Mouse (Mus musculus) gastrocnemius, postnatal 36 days (tissue): ENCODE measurements around the gene Rnf186. TPM values are rescaled to one million over a fixed set of nuclear protein-coding genes. Genes with fewer than 3 reads are reported as not detected.

Experiments
- DNase-seq, 2 experiments: peaks; one replicate each; pipeline ENCODE4 v3.0.0; 2022
- intact Hi-C: fragments of 180-260 bp; cut with DNase I; formaldehyde crosslinking; loops from one replicate; pipeline ENCODE4 v1.15.1; 2025
- long read RNA-seq, 2 experiments: library from polyadenylated mRNA; stranded (forward); transcript quantifications; one replicate each; pipeline ENCODE4 v2.0.0; 2021
- total RNA-seq, 2 experiments: library from RNA; stranded (reverse); gene quantifications; 2 replicates each; pipeline ENCODE4 v1.2.3; 2021

Gene Rnf186
- not detected for total RNA-seq
- long read RNA-seq, experiment 1 = 0 reads
- long read RNA-seq, experiment 2 = 0 reads

DNA sequence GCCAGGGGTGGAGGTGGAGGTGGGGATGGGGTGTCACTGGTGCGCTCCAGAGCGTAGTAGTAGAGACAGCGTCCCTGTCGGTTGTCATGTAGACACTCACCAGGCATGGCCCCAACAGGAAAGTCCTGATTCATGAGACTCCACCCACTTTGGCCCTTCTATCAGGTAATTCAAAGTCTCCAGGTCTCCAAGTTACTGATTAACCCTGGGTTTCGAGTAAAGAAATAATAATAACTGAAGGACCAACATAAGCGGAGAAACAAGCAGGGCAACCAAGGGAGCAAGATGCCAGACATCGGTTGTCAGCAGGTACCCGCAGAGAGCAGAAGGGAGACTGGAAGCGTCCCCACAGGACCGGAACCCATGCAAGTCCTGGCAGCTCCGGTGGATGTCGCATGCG, at the start of gene Rnf186:
Gene Rnf186 (plus strand): TSS at position 247 of the 400 bp plus-strand sequence.
- DNase-seq = no peak
- intact Hi-C loops = no loop called here

DNA sequence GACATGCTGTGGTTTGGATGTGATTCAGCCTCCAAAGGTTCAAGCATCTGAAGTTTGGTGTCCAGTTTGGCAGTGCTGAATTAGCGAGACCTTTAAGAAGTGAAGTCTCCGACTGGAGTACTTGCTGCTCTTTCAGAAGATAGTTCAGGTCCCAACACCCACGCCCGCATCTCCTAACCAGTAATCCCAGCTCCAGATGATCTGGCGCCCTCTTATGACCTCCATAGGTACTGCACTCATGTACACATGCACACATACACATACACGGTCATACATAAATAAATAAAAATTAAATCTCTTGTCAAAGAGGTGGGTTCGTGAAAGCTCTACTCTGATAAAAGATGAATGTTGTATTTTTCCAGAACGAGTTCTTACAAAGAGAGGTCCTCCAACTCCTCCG, 49.6 kb upstream of the Rnf186 start:
- no peak for DNase-seq
- intact Hi-C loops = no loop called here

- no peak for DNase-seq
- intact Hi-C loops = loop anchor here (2.0 to 5.0 kb wide), 2 partner anchors 76 to 157 kb away; no protein-coding TSS in a partner anchor
Measured at GRCm38 (mm10) chr4:138921254-138922130, 45.4 kb upstream of the Rnf186 start.

DNA sequence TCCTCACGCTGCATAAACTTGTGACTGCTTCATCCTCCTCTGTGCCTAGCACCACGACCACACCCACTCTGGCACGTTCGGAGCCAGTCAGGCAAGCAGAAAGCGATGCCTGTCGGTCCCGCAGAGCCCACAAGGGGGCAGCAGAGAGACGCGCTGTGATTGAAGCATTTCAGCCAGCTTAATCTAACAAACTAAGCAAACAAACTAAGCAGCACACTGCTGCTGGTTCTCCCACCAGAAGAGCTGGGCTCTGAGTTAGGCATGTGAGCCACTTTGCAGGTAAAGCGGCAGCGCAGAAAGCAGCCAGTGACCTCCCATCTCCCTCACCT, 44.8 kb upstream of the Rnf186 start:
- DNase-seq = peak; percentile 95 to 98
- intact Hi-C loops = loop anchor here (2.0 to 5.0 kb wide), 2 partner anchors 75 to 157 kb away; no protein-coding TSS in a partner anchor

DNA sequence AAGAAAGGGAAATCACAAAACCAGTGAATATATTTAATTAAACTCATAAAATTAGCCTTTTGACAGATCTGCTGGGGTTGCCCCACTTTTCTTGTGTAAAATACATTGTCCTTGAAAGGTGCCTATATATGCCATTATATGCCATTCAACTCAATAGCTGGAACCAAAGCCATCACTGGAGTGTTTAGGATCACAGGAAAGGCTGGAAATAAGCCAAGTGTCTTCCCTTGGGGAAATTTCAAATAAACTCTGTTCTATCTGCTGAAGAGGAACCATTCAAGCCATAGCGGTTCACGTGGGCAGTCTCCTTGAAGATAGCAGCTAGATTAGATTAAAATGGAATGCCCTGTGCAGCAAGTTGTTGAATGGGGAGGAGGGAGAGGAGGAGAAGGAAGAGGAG, 41.4 kb upstream of the Rnf186 start:
- intact Hi-C loops = no loop called here
- no peak for DNase-seq

DNA sequence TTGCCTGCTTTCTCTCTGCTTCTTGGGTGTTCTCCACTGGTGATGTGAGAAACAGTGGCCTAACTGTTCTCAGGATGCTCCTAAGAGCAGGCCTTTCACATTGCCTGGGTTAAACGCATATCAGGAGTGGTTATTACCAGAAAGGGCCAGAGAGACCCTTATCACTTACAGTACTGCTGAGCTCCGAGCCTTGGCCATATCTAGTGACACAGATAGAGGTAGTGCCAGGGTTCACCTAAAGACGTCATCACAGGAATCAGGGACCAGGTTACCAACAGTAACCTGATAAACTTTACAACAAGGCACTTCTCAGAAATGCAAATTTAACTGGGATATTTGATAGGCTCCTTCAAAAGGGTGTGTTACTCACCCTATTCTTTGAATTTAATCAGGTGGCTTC, 33.0 kb upstream of the Rnf186 start:
- no peak for DNase-seq
- intact Hi-C loops = loop anchor here (2.0 kb wide), 1 partner anchor 15 kb away; no protein-coding TSS in a partner anchor

DNA sequence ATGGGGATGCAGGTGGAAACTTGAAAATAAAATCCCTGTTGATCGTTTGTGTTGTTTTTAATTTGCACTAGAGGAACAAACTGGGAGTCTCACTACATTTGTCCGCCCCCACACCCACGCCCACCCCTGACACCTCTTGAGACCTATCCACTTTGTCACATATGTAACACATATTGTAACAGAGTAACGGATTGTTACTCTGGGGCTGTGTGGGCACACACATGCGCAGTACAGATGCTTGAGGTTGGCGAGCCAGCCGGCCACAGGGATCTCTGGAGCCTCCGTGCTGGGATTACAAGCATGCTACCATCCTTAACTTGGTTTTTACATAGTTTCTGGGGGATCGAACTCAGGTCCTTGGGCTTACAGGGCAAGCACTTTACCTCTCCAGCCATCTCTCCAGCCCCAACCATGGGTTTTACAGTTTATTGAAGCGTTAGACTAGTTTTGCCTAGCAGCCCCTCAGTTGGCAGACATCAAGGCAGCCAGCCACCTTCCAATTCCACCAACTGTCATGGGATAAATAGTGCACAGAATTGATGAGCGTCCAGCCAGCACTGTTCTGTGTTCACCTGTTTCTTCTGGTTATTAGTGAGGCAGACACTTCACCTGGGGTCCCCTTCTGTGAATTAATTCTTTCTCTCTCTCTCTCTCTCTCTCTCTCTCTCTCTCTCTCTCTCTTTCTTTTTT, 32.3 kb upstream of the Rnf186 start:
- intact Hi-C loops = no loop called here
- no peak for DNase-seq

GRCm38 (mm10) chr4:138938495-138939269, 28.2 kb upstream of the Rnf186 start:
- intact Hi-C loops = no loop called here
- DNase-seq = no peak

- DNase-seq = no peak
- intact Hi-C loops = no loop called here
Measured at GRCm38 (mm10) chr4:138939481-138939880, 27.4 kb upstream of the Rnf186 start.

DNA sequence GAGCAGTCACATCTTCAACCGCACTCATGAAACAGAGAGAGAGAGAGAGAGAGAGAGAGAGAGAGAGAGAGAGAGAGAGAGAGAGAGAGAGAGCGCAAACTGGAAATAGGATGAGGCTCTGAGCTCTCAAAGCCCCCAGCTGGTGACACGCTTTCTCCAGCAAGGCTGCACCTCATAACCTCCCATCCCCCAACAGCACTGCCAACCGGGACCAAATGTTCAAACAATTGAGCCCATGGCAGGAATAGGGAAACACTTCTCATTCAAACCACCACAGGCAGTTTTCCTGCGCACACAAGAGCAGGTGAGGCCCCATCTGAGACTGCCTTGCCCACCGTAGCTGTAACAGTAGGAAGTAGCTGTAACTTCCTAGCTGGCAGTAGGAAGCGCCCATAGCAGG, 25.5 kb upstream of the Rnf186 start:
- intact Hi-C loops = no loop called here
- no peak for DNase-seq

- no peak for DNase-seq
Measured at GRCm38 (mm10) chr4:138941966-138942365, 24.9 kb upstream of the Rnf186 start.

DNA sequence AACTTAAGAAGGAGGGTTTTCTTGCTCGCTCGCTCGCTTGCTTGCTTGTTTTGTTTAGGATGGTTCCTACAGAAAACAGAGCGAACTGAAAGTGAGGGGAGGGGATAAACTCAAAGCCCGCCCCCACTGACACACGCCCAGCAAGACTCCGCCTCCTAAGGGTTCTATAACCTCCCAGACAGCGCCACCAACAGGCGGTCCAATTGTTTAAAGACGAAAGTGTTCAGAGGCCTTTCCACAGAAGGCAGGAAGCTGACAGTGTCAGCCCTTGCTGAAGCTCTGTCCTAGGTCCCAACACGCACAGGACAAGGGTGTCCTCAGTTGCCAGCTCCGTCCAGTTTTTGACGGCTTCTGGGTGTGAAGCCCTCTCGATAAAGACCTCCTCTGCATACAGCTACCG, 23.2 kb upstream of the Rnf186 start:
- DNase-seq = peak; percentile 70 to 78
- intact Hi-C loops = no loop called here

More at GRCm38 (mm10) chr4:138941966-138942365, 24.9 kb upstream of the Rnf186 start:
- intact Hi-C loops = no loop called here

- no peak for DNase-seq
- intact Hi-C loops = loop anchor here (2.0 kb wide), 1 partner anchor 15 kb away; no protein-coding TSS in a partner anchor
Measured at GRCm38 (mm10) chr4:138948257-138948656, 18.7 kb upstream of the Rnf186 start.

GRCm38 (mm10) chr4:138958612-138959011, 8.3 kb upstream of the Rnf186 start:
- DNase-seq = no peak
- intact Hi-C loops = no loop called here

- no peak for DNase-seq
- intact Hi-C loops = no loop called here
Measured at GRCm38 (mm10) chr4:138959120-138959519, 7.8 kb upstream of the Rnf186 start.

- intact Hi-C loops = no loop called here
- DNase-seq = no peak
Measured at GRCm38 (mm10) chr4:138959926-138960325, 7.0 kb upstream of the Rnf186 start.

DNA sequence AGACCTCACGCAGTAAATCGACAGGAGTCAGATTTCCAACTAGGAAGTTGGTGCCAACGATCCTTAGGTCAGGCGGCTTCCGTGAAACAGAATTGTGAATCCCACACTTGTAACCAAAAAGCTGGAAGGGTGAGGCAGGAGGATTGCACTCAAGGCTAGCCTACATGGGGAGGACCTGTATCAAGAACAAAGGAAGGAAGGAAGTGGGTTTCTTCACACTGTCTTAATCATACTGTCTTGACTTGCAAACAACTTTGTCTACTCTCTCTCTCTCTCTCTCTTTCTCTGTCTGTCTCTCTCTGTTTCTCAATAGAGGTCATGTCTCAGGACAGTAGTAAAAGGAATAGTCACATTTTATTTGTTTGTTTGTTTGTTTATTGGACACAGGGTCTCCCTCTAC, 4.2 kb upstream of the Rnf186 start:
- intact Hi-C loops = no loop called here
- DNase-seq = no peak

DNA sequence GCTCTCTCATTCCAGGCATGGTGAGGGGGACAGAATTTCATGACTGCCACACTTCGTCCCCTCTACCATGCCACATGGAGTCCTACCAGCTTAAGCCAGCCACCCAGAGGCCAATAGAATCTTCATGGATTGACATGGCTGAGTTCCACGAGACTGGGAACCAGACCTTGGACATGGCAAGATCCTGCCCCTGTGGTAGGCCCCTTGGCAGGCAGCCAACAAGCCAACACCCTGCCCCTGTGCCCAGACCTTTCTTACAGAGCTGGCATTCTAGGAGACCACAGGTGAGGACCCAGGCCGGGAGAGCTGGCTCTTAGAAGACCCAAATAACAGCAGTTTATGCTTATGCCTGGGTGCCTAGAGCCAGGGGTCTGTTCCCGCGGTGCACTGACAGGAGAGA, 1.0 kb upstream of the Rnf186 start:
- DNase-seq = no peak
- intact Hi-C loops = no loop called here

GRCm38 (mm10) chr4:138967485-138967884, 573 bp downstream of the Rnf186 start:
- intact Hi-C loops = no loop called here
- no peak for DNase-seq

GRCm38 (mm10) chr4:138968772-138969556, 2.1 kb downstream of the Rnf186 start:
- intact Hi-C loops = no loop called here
- DNase-seq = no peak
